Mouse (Mus musculus): ENCODE data around the gene Zfp14. TPM values are rescaled to one million over a fixed set of nuclear protein-coding genes. Genes with fewer than 3 reads are reported as not detected.
A peak's percentile ranks its signal among the peaks of the same experiment; 100 is the strongest.

The Zfp14 gene
- 5.5 and 7.1 TPM in 2 replicates for polyA plus RNA-seq (2015; fragmentation: Nextera tagmentation; extraction: Ambion mirVana)

DNA sequence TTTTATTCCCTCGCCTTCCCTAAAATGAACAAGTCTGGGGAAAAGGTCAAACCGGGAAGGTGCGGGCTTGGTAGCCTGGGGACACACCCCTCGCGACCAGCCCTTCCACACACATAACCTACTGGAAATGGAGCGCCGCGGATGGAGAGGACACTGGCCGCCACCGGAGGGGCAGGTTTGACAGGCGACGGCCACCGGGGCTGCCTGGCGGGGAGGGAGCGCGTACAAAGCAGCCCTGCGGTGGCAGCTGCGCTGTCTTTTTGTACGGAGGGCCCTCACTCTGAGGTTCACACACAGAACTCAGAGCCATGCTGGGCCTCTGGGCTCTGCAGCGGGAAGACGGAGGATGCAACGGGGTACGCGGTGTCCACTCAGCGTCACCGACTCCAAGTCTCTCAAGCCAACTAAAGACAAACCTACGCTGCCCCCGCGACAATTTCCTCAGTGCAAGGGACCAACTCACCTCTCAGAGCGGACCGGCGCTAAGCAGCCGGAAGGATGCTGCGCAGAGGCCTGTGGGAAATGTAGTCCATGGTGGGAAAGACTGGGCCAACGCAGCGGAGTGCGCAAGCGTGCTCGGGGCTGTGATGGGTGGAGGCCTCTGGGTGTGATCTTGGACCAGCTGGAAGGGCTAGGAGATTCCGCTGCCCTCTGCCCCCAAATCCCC lies at the start of gene Zfp14:
Gene Zfp14, minus strand, starts transcription at position 499 of the 667 bp plus-strand sequence.
- Histone ChIP-seq H3K27ac (peak within 1 kb of the TSS; percentile 77), H3K4me1 (peaks cover 19% of the 10 kb centered on the region), H3K4me2 (peak within 1 kb of the TSS; percentile 70), H3K9ac (peak within 1 kb of the TSS; percentile 83), H3K36me3 (peaks cover 11% of the 10 kb centered on the region), H3K4me3 (peak within 1 kb of the TSS; percentile 70), H3K27me3 (no peaks in the 10 kb centered on the region), H3K9me3 (no peaks in the 10 kb centered on the region)
- ATAC-seq (ENCODE audit: insufficient number of reproducible peaks, insufficient read depth, low FRiP score, low TSS enrichment, low read depth), result peak; percentile 93
- WGBS, result under 1% methylated on average over 40 of the region's 40 CpGs

DNA sequence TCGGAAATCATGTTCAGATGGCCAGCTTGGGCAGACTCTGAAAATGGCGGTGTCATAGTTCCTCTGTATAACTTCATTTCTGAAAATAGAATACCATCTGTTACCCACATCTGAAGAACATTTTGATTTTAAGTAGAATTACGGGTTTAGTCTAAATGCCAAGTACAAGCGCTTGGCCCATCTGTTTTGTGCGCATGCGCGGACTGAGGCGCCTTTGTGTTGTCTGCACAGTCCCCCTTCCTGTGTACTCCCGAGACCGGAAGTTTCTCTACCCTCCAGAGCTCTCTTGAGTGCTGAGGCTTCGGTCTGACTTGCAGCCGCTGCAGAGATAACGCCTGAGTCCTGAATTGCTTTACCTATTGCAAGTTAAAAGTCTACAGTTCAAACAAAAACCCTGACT lies 48.1 kb upstream of the Zfp14 start:
- peaks cover 68% of the 10 kb centered on the region for H3K36me3 ChIP-seq
- no peak overlapping the region for H3K27ac ChIP-seq
- H3K4me1 ChIP-seq, result peaks cover 12% of the 10 kb centered on the region
- no peaks in the 10 kb centered on the region for H3K27me3 ChIP-seq
- no peak overlapping the region for H3K4me2 ChIP-seq
- no peak for ATAC-seq (ENCODE audit: insufficient number of reproducible peaks, insufficient read depth, low FRiP score, low TSS enrichment, low read depth)
- WGBS, result 93% methylated on average over 13 of the region's 13 CpGs
- peaks cover 21% of the 10 kb centered on the region for H3K9me3 ChIP-seq
- no peak overlapping the region for H3K4me3 ChIP-seq
- no peak overlapping the region for H3K9ac ChIP-seq

DNA sequence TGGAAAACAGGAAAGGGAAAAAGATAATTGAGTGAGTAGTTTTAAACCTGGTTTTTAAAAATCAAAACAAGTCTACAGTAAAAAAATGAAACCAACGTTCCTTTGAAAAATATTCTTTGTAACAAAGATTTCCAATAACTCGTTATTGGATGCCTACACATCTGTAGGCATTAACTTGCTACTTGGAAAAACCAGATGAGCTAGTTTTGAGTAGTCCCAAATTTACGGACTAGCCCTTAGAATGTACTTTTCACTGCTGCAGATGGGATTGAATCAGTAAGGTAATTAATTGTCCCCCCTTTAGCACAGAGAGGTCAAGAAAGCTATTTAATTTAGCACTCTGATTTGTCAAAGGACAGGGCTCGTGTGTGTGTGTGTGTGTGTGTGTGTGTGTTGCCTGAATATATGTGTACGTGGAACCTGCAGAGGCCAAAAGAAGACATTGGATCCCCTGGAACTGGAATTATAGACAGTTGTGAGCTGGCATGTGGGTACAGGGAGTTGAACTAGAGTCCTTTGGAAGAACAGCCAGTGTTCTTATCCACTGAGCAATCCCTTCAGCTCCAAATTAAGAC lies 44.5 kb upstream of the Zfp14 start:
- H3K9me3 ChIP-seq, result peaks cover 4% of the 10 kb centered on the region; the same call in 1 of the 2 replicates
- H3K27me3 ChIP-seq, result no peaks in the 10 kb centered on the region
- no peak for ATAC-seq (ENCODE audit: insufficient number of reproducible peaks, insufficient read depth, low FRiP score, low TSS enrichment, low read depth)
- peaks cover 36% of the 10 kb centered on the region for H3K36me3 ChIP-seq
- 3% methylated on average over 5 of the region's 5 CpGs for WGBS
- peak overlapping the region; percentile 76 for H3K4me2 ChIP-seq
- H3K9ac ChIP-seq, result peak overlapping the region; percentile 88
- peak overlapping the region; percentile 61 for H3K4me3 ChIP-seq
- H3K4me1 ChIP-seq, result peaks cover 17% of the 10 kb centered on the region
- H3K27ac ChIP-seq, result peak overlapping the region; percentile 99; the same call in 1 of the 2 replicates

DNA sequence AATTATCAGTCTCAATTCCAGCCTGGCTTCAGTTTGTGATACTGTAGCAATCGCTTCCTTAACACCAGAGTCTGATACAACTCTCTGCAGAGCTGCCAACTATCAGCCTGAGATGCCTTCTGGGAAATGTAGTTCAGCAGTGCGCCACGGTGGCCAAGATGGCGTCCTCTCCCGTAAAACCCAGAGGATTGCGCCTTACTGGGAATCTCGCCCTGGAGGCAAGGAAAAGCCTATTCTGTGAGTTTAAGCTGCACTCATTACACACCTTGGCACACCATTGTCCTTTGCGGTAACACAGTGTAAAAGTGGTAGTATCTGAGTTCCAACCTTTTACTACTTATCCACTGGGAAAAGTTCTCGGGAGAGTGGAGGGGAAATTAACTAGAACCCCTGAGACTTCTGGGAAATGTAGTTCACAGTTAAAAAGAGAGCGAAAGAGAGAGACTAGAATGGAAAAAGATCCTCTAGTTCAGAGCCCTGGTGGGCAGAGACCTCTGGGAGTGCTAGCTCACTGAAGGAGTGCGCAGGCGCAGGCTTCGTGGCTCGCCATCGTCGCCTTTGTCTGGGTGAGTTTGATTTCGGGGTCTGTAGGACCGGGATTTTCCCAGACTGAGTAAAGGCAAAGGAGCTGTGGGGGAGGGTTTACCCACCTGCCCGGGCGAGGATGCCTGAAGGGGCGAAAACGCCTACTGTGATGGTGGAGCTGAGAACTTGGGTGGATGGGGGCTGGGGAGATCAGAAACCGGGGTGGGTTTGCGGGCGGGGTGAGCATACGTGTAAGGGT lies 43.7 kb upstream of the Zfp14 start, which contains the start of gene Zfp260:
Gene Zfp260, plus strand, starts transcription at position 132 of the 784 bp plus-strand sequence.
- Histone ChIP-seq H3K9me3 (peaks cover 4% of the 10 kb centered on the region; the same call in 1 of the 2 replicates), H3K27me3 (no peaks in the 10 kb centered on the region), H3K27ac (peak within 1 kb of the TSS; percentile 99), H3K4me1 (peaks cover 17% of the 10 kb centered on the region), H3K4me3 (peak within 1 kb of the TSS; percentile 61), H3K9ac (peak within 1 kb of the TSS; percentile 88), H3K4me2 (peak within 1 kb of the TSS; percentile 76), H3K36me3 (peaks cover 28% of the 10 kb centered on the region)
- under 1% methylated on average over 26 of the region's 26 CpGs for WGBS
- peak; percentile 79 for ATAC-seq (ENCODE audit: insufficient number of reproducible peaks, insufficient read depth, low FRiP score, low TSS enrichment, low read depth)

DNA sequence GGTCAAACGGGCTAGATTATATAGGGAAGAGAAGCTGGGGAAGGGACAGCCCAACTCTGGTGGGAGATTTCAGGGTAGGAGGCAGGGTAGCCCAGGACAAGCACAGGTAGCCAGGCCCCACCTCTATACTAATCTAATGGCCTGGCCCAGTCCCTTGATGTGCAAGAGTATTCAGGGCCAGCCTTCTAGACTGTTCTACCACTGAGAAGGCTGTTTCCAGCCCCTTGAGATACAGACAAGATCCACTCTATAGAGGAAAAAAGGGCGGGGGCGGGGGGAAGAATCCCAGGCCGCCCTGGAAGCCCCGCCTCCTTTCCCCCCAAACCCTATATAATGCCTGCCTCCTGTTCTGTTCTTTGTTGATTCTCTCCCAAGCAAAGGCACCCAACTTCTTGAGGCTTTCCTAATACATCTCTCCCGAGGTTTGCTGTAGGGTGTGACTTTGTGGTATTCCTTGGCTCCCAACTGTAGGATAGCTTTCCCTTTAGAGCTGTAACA lies 42.8 kb upstream of the Zfp14 start:
- no peak for ATAC-seq (ENCODE audit: insufficient number of reproducible peaks, insufficient read depth, low FRiP score, low TSS enrichment, low read depth)
- Histone ChIP-seq H3K36me3 (peaks cover 19% of the 10 kb centered on the region), H3K4me3 (peak overlapping the region; percentile 61), H3K4me2 (peak overlapping the region; percentile 60), H3K27ac (peak overlapping the region; percentile 99), H3K9me3 (peaks cover 4% of the 10 kb centered on the region; the same call in 1 of the 2 replicates), H3K27me3 (no peaks in the 10 kb centered on the region), H3K9ac (peak overlapping the region; percentile 88; the same call in 1 of the 2 replicates), H3K4me1 (peaks cover 23% of the 10 kb centered on the region)
- 67% methylated on average over 6 of the region's 6 CpGs for WGBS

DNA sequence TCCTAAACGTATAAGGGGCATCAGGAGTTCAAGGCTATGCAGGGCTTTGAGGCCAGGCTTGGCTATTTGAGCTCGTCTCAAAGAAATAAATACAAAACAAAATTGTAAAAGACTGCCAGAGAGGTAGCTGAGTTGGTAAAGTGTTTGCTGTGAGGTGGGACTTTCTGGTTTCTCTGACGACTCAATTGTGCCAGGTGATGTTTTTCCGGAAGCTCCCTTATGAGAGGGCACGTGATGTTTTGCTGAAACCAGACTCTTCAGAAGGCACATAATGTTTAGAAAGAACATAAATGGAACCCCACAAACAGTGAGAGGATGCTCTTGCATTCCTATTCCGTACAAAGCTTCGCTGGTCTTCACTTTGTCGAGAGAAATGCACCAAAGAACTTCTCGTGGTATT lies 41.5 kb upstream of the Zfp14 start:
- Histone ChIP-seq H3K9me3 (no peaks in the 10 kb centered on the region), H3K4me1 (peaks cover 33% of the 10 kb centered on the region), H3K4me3 (no peak overlapping the region), H3K27ac (no peak overlapping the region), H3K36me3 (peaks cover 8% of the 10 kb centered on the region), H3K9ac (no peak overlapping the region), H3K4me2 (no peak overlapping the region), H3K27me3 (no peaks in the 10 kb centered on the region)
- no peak for ATAC-seq (ENCODE audit: insufficient number of reproducible peaks, insufficient read depth, low FRiP score, low TSS enrichment, low read depth)
- WGBS, result 82% methylated on average over 9 of the region's 9 CpGs

DNA sequence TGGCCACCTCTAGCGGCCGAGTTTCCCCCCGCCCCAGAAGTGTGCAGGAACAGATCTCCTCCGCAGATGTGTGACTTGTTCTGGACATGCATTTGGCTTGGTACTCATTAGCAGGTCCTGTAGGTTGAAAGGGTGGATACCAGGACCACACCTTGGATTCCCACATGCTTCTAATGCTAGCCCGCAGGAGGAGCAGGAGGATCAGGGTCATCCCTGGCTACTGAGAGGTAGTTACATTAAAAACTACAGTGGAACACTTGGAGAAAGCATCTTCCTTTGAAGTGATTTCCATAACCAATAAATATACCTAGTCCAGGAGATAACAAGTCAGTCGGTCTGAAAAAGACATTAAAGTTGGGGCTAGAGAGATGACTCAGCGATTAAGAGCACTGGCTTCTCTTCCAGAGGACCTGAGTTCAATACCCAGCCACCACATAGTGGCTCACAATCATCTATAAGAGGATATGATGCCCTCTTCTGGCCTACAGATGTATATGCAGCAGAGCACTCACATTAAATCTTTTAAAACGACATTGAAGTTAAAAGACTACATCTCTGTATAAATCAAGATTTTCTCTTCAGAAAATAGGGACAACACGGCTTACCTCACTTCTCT lies 39.9 kb upstream of the Zfp14 start:
- H3K27ac ChIP-seq, result peak overlapping the region; percentile 86
- peak overlapping the region; percentile 67 for H3K4me3 ChIP-seq
- H3K27me3 ChIP-seq, result no peaks in the 10 kb centered on the region
- H3K9ac ChIP-seq, result peak overlapping the region; percentile 82
- no peak for ATAC-seq (ENCODE audit: insufficient number of reproducible peaks, insufficient read depth, low FRiP score, low TSS enrichment, low read depth)
- 8% methylated on average over 9 of the region's 9 CpGs for WGBS
- peaks cover 29% of the 10 kb centered on the region for H3K4me1 ChIP-seq
- H3K36me3 ChIP-seq, result peaks cover 11% of the 10 kb centered on the region
- H3K4me2 ChIP-seq, result peak overlapping the region; percentile 62
- H3K9me3 ChIP-seq, result no peaks in the 10 kb centered on the region

DNA sequence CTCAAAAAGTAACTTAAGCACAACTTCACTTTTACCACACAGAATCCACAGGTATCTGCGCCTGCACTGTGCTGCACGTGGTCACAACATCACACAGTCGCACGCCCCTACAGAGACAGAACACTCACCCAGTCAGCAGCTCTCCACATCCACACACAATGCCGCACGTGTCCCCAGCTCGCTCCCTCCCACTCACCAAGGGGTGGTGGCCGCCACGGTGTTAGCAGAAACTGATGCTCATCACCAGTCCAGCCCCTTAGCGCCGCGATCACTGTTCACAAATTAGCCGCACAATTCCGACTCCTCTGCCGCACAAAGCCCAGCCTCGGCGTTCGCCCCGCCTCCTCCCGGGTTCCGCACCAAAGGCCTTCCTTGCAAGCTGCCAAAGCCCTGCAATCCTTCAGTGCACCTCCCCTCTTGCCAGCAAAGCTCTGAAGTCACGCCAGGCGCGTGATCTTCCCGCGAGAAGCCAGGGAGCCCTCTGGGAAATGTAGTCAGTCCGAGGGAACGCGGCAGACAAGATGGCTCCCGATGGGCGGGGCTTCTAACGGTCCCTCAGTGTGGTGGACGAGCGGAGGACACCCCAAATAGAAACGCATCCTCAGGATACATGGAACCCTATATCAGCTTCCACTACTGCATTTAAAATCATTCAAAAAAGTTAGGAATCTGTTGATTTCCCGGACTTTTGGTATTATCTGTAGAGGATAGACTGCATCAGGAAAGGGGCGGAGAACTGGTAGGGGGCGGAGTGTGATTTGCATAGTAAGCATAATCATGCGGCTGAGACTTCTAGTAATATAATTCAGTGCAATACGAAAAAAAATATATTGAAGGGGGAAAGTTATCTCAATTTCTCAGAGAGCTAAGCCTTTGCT lies 39.2 kb upstream of the Zfp14 start, which contains the start of the genes Gm26920 and Zfp566:
Gene Gm26920, minus strand, starts transcription at position 319 of the 878 bp plus-strand sequence.
Gene Zfp566, minus strand, starts transcription at position 436 of the 878 bp plus-strand sequence.
- Histone ChIP-seq H3K4me2 (peak within 1 kb of the TSS; percentile 86), H3K4me3 (peak within 1 kb of the TSS; percentile 67), H3K36me3 (peaks cover 18% of the 10 kb centered on the region), H3K27ac (peak within 1 kb of the TSS; percentile 86), H3K9me3 (no peaks in the 10 kb centered on the region), H3K9ac (peak within 1 kb of the TSS; percentile 82), H3K4me1 (peaks cover 26% of the 10 kb centered on the region), H3K27me3 (no peaks in the 10 kb centered on the region)
- WGBS, result under 1% methylated on average over 40 of the region's 40 CpGs
- peak; percentile 91 for ATAC-seq (ENCODE audit: insufficient number of reproducible peaks, insufficient read depth, low FRiP score, low TSS enrichment, low read depth)

DNA sequence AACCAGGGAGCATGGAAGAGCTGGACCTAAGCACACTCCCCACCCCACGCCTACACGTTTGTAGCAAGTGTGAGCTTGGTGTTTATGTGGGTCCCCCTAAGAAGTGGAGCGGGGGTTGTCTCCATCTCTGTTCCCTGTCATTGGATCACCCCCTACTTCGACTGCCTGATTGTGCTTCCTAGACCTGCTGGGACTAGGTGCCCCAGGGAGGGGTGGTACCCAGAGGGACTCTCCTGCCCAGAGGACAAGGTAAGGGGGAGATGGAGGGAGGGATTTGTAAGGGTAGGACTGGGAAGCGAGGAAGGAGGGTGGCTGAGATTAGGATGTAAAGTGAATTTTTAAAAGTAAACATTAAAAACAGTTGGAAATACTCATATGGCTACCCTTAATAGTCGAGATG lies 38.2 kb upstream of the Zfp14 start:
- no peaks in the 10 kb centered on the region for H3K9me3 ChIP-seq
- peak overlapping the region; percentile 82 for H3K9ac ChIP-seq
- 11% methylated on average over 6 of the region's 6 CpGs for WGBS
- peaks cover 25% of the 10 kb centered on the region for H3K4me1 ChIP-seq
- no peak overlapping the region for H3K27ac ChIP-seq
- no peak for ATAC-seq (ENCODE audit: insufficient number of reproducible peaks, insufficient read depth, low FRiP score, low TSS enrichment, low read depth)
- peak overlapping the region; percentile 67 for H3K4me3 ChIP-seq
- H3K27me3 ChIP-seq, result no peaks in the 10 kb centered on the region
- H3K4me2 ChIP-seq, result peak overlapping the region; percentile 86
- H3K36me3 ChIP-seq, result peaks cover 28% of the 10 kb centered on the region

DNA sequence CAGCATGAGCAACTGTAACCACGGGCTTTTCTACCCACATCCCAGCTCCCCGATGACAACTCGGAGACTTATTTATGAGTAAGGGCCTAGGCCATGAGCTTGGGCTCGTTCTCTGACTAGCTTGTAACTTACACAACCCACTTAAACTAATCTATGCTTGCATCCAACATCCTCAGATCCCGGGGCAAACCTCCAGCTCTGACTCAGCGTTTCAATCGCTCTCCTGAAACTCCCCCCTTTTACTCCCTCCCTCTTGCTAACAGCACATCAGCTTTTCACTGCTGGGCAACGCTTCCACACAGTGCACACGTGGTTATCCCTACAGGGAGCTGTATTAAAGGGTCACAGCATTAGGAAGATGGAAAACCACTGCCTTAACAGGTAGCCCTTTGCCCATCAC lies 35.3 kb upstream of the Zfp14 start:
- Histone ChIP-seq H3K9me3 (no peaks in the 10 kb centered on the region), H3K9ac (no peak overlapping the region), H3K36me3 (peaks cover 50% of the 10 kb centered on the region), H3K4me3 (no peak overlapping the region), H3K4me2 (no peak overlapping the region), H3K27ac (peak overlapping the region; percentile 4; the same call in 1 of the 2 replicates), H3K27me3 (no peaks in the 10 kb centered on the region), H3K4me1 (peaks cover 19% of the 10 kb centered on the region)
- WGBS, result 86% methylated on average over 9 of the region's 9 CpGs
- no peak for ATAC-seq (ENCODE audit: insufficient number of reproducible peaks, insufficient read depth, low FRiP score, low TSS enrichment, low read depth)

All from embryonic facial prominence, embryonic 13.5 days (tissue).